Mouse (Mus musculus): Measurements from ENCODE around the gene Flvcr1. TPM values are rescaled to one million over a fixed set of nuclear protein-coding genes. Genes with fewer than 3 reads are reported as not detected.
"Not testable (repeated sequence)": the region's sequence is repeated elsewhere in the genome, so short reads cannot be mapped to it uniquely, and the experiment has no call there.

Flvcr1 gene
- polyA plus RNA-seq, 1 experiment from 2014 or later = 10.3 TPM

DNA sequence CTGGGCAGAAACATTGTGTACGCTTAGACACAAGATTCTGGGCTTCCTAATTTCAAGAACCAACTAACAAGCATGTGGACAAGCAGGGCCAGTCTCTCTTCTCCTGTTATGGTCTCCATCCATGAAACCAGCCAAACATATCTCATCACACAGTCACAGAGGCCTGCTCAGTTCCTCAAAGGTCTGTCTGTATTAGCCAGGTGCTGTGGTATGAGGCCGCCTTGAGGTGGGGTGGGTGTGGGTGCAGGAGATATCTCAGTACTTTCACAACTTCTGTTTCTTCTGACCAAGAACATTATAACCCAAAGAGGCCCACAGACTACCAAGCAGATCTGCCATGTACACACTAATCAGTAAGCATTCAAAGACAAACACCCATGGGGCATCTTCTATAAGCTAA, 19.3 kb upstream of the Flvcr1 start:
- Histone ChIP-seq H3K36me3 (replicated peaks; ENCODE audit: control insufficient read depth, insufficient read depth) (no peaks in the 10 kb centered on the region), H3K4me2 (replicated peaks) (no peak overlapping the region), H3K4me1 (replicated peaks; ENCODE audit: control insufficient read depth, insufficient read depth, low read length) (no peaks in the 10 kb centered on the region), H3K27me3 (ENCODE audit: control insufficient read depth, insufficient read depth, low read length) (no peaks in the 10 kb centered on the region), H3K9me3 (ENCODE audit: control insufficient read depth, low read length) (no peaks in the 10 kb centered on the region), H3K27ac (no peak overlapping the region), H3K9ac (no peak overlapping the region), H3K4me3 (replicated peaks; ENCODE audit: low read length) (no peak overlapping the region)
- no peak for DNase-seq (ENCODE audit: low spot score)
- WGBS = 100% methylated on average over 2 of the region's 2 CpGs
- ATAC-seq (ENCODE audit: low FRiP score) = no peak

- ATAC-seq (ENCODE audit: low FRiP score) (no peak), DNase-seq (ENCODE audit: low spot score) (no peak)
- H3K27ac ChIP-seq = no peak overlapping the region
- WGBS = 90% methylated on average over 3 of the region's 3 CpGs
- H3K36me3 ChIP-seq (replicated peaks; ENCODE audit: control insufficient read depth, insufficient read depth) = no peaks in the 10 kb centered on the region
- H3K27me3 ChIP-seq (ENCODE audit: control insufficient read depth, insufficient read depth, low read length) = 0 out of 2 replicates have a peak, but pooled peaks cover 4% of the 10 kb centered on the region
- no peaks in the 10 kb centered on the region for H3K9me3 ChIP-seq (ENCODE audit: control insufficient read depth, low read length)
- H3K4me1 ChIP-seq (replicated peaks; ENCODE audit: control insufficient read depth, insufficient read depth, low read length) = no peaks in the 10 kb centered on the region
- H3K4me3 ChIP-seq (replicated peaks; ENCODE audit: low read length) = no peak overlapping the region
- no peak overlapping the region for H3K4me2 ChIP-seq (replicated peaks)
- no peak overlapping the region for H3K9ac ChIP-seq
Observed at GRCm38 (mm10) chr1:191042688-191043087, 16.7 kb upstream of the Flvcr1 start.

GRCm38 (mm10) chr1:191042106-191042505, 16.1 kb upstream of the Flvcr1 start:
- no peak overlapping the region for H3K4me3 ChIP-seq (replicated peaks; ENCODE audit: low read length)
- no peak overlapping the region for H3K27ac ChIP-seq
- H3K27me3 ChIP-seq (ENCODE audit: control insufficient read depth, insufficient read depth, low read length) = 0 out of 2 replicates have a peak, but pooled peaks cover 4% of the 10 kb centered on the region
- H3K9me3 ChIP-seq (ENCODE audit: control insufficient read depth, low read length) = no peaks in the 10 kb centered on the region
- H3K4me2 ChIP-seq (replicated peaks) = no peak overlapping the region
- H3K4me1 ChIP-seq (replicated peaks; ENCODE audit: control insufficient read depth, insufficient read depth, low read length) = no peaks in the 10 kb centered on the region
- H3K9ac ChIP-seq = no peak overlapping the region
- DNase-seq (ENCODE audit: low spot score) (no peak), ATAC-seq (ENCODE audit: low FRiP score) (no peak)
- no peaks in the 10 kb centered on the region for H3K36me3 ChIP-seq (replicated peaks; ENCODE audit: control insufficient read depth, insufficient read depth)
- WGBS = 84% methylated on average over 5 of the region's 5 CpGs

DNA sequence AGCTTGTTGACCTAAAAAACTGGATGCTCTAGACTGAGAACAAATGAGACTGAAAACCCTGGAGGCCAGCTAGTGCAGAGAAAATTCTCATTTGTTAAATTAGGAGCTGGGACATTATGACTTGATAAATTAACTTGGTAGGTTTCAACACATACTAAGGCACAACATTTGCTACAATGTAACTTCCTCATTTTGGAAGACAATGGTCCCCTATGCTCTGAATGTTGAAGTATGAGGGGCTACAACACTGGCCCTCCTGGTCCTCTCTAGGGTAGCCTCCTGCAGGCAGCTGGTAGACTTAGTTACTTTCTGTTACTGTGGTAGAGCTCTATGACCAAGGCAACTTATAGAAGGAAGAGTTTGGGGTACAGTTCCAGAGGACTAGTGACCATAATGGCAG, 15.4 kb upstream of the Flvcr1 start:
- Histone ChIP-seq H3K27me3 (ENCODE audit: control insufficient read depth, insufficient read depth, low read length) (0 out of 2 replicates have a peak, but pooled peaks cover 4% of the 10 kb centered on the region), H3K4me2 (replicated peaks) (no peak overlapping the region), H3K9ac (no peak overlapping the region), H3K27ac (no peak overlapping the region), H3K9me3 (ENCODE audit: control insufficient read depth, low read length) (no peaks in the 10 kb centered on the region), H3K36me3 (replicated peaks; ENCODE audit: control insufficient read depth, insufficient read depth) (no peaks in the 10 kb centered on the region), H3K4me3 (replicated peaks; ENCODE audit: low read length) (no peak overlapping the region), H3K4me1 (replicated peaks; ENCODE audit: control insufficient read depth, insufficient read depth, low read length) (no peaks in the 10 kb centered on the region)
- no peak for DNase-seq (ENCODE audit: low spot score)
- no peak for ATAC-seq (ENCODE audit: low FRiP score)

GRCm38 (mm10) chr1:191037999-191038398, 12.0 kb upstream of the Flvcr1 start:
- Histone ChIP-seq H3K27ac (no peak overlapping the region), H3K9ac (no peak overlapping the region), H3K4me3 (replicated peaks; ENCODE audit: low read length) (no peak overlapping the region), H3K4me1 (replicated peaks; ENCODE audit: control insufficient read depth, insufficient read depth, low read length) (no peaks in the 10 kb centered on the region), H3K4me2 (replicated peaks) (no peak overlapping the region), H3K9me3 (ENCODE audit: control insufficient read depth, low read length) (no peaks in the 10 kb centered on the region), H3K36me3 (replicated peaks; ENCODE audit: control insufficient read depth, insufficient read depth) (no peaks in the 10 kb centered on the region), H3K27me3 (ENCODE audit: control insufficient read depth, insufficient read depth, low read length) (0 out of 2 replicates have a peak, but pooled peaks cover 4% of the 10 kb centered on the region)
- ATAC-seq (ENCODE audit: low FRiP score) = no peak
- 90% methylated on average over 4 of the region's 4 CpGs for WGBS
- DNase-seq (ENCODE audit: low spot score) = no peak

DNA sequence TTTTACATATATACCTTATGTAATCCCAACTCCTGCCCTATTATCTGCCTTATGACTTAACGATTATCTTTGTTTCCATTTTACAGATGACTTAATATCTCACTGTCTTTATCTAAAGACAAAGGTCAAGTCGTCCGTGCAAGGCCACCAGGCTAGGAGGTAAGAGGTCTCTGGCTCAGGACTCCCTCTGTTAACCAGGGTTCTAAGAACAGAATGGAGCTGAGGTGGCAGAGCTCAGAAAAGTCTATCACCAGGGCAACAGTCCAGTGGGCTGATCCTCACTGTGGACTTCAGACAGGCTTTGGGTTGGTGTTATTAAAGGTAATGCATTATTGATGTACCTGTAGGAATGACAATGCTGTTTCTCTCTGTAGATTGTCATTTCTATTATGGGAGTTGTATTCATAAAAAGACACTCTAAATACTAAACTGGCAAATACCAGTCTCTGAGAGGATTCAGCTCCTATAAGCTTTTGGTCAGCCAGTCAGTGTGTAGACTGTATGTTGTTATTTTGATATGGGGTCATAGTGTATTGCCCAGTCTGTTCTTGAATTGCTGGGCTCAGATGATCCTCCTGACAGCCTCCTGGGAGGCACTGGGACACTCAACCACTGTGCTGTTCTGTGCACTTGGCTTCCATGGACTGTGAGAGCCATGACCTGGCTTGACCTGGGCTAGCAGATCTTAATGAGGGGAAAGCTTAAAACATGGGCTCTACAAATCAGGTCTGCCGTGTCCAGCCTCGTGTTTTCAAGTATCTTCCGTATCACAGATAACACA, 10.8 kb upstream of the Flvcr1 start, which contains the start of gene Spata45:
TSS of gene Spata45 (plus strand) at position 86 of the 781 bp plus-strand sequence.
- H3K9ac ChIP-seq = no peak within 1 kb of the TSS
- ATAC-seq (ENCODE audit: low FRiP score) = no peak
- 0 out of 2 replicates have a peak, but pooled peaks cover 4% of the 10 kb centered on the region for H3K27me3 ChIP-seq (ENCODE audit: control insufficient read depth, insufficient read depth, low read length)
- H3K4me3 ChIP-seq (replicated peaks; ENCODE audit: low read length) = no peak within 1 kb of the TSS
- H3K4me1 ChIP-seq (replicated peaks; ENCODE audit: control insufficient read depth, insufficient read depth, low read length) = no peaks in the 10 kb centered on the region
- no peak for DNase-seq (ENCODE audit: low spot score)
- no peak within 1 kb of the TSS for H3K27ac ChIP-seq
- no peak within 1 kb of the TSS for H3K4me2 ChIP-seq (replicated peaks)
- H3K36me3 ChIP-seq (replicated peaks; ENCODE audit: control insufficient read depth, insufficient read depth) = no peaks in the 10 kb centered on the region
- WGBS = 83% methylated on average over 6 of the region's 6 CpGs
- no peaks in the 10 kb centered on the region for H3K9me3 ChIP-seq (ENCODE audit: control insufficient read depth, low read length)

- Histone ChIP-seq H3K36me3 (replicated peaks; ENCODE audit: control insufficient read depth, insufficient read depth) (no peaks in the 10 kb centered on the region), H3K4me3 (replicated peaks; ENCODE audit: low read length) (no peak overlapping the region), H3K27me3 (ENCODE audit: control insufficient read depth, insufficient read depth, low read length) (0 out of 2 replicates have a peak, but pooled peaks cover 4% of the 10 kb centered on the region), H3K4me2 (replicated peaks) (no peak overlapping the region), H3K9me3 (ENCODE audit: control insufficient read depth, low read length) (no peaks in the 10 kb centered on the region), H3K4me1 (replicated peaks; ENCODE audit: control insufficient read depth, insufficient read depth, low read length) (no peaks in the 10 kb centered on the region), H3K27ac (no peak overlapping the region), H3K9ac (no peak overlapping the region)
- DNase-seq (ENCODE audit: low spot score) (no peak), ATAC-seq (ENCODE audit: low FRiP score) (no peak)
- 25% methylated on average over 4 of the region's 4 CpGs for WGBS
Observed at GRCm38 (mm10) chr1:191035649-191036048, 9.7 kb upstream of the Flvcr1 start.

DNA sequence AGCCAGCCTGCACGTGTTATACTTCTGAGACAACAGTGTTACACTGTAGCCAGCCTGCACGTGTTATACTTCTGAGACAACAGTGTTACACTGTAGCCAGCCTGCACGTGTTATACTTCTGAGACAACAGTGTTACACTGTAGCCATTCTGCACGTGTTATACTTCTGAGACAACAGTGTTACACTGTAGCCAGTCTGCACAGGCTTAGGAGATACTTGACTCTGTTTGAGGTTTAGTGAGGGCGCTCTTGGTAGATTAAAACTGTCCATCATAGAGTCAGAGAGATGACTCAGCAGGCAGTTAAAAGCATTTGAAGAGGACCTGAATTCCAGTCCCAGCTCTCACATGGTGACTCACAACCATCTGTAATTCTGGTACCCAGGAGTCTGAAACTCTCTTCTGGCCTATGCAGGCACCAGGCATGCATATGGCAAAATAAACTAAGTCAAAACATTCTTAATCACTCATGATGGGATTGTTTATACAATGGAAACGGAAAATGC, 5.0 kb upstream of the Flvcr1 start:
- H3K27ac ChIP-seq; H3K9ac ChIP-seq; DNase-seq (ENCODE audit: low spot score); ATAC-seq (ENCODE audit: low FRiP score); H3K4me3 ChIP-seq (replicated peaks; ENCODE audit: low read length); H3K9me3 ChIP-seq (ENCODE audit: control insufficient read depth, low read length); H3K27me3 ChIP-seq (ENCODE audit: control insufficient read depth, insufficient read depth, low read length); H3K36me3 ChIP-seq (replicated peaks; ENCODE audit: control insufficient read depth, insufficient read depth); H3K4me2 ChIP-seq (replicated peaks); H3K4me1 ChIP-seq (replicated peaks; ENCODE audit: control insufficient read depth, insufficient read depth, low read length): not testable (repeated sequence)
- WGBS = 81% methylated on average over 6 of the region's 6 CpGs

DNA sequence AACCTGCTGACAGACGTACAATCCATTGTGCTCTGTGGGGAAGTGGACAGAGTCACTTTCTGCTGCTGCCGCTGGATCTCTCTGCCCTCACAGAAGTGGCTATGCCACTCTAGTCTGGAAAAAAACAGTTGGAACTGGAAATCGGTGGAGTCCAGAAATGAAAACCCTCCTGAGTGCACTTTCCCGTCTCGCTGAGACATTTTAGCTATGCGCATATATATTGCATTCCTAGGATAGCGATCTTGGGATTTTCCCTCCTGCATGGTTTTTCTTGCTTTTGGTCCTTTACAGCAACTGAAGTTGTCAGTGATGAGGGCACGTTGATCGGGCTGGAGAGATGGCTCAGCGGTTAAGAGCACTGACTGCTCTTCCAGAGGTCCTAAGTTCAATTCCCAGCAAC, 4.2 kb upstream of the Flvcr1 start:
- 55% methylated on average over 10 of the region's 10 CpGs for whole genome bisulfite sequencing
- Histone ChIP-seq H3K9me3 (ENCODE audit: control insufficient read depth, low read length) (no peaks in the 10 kb centered on the region), H3K4me3 (replicated peaks; ENCODE audit: low read length) (no peak overlapping the region), H3K4me1 (replicated peaks; ENCODE audit: control insufficient read depth, insufficient read depth, low read length) (peaks cover 7% of the 10 kb centered on the region), H3K27ac (no peak overlapping the region), H3K36me3 (replicated peaks; ENCODE audit: control insufficient read depth, insufficient read depth) (no peaks in the 10 kb centered on the region), H3K4me2 (replicated peaks) (no peak overlapping the region), H3K9ac (no peak overlapping the region), H3K27me3 (ENCODE audit: control insufficient read depth, insufficient read depth, low read length) (no peaks in the 10 kb centered on the region)
- ATAC-seq (ENCODE audit: low FRiP score) = no peak
- no peak for DNase-seq (ENCODE audit: low spot score)

Measured in hindbrain, embryonic 14.5 days (tissue).